Mouse (Mus musculus) limb, embryonic 11.5 days (tissue): Measurements from ENCODE around the gene Zfp512b. TPM values are rescaled to one million over a fixed set of nuclear protein-coding genes. Genes with fewer than 3 reads are reported as not detected.

Experiments used
- ATAC-seq: fragments of 200-750 bp; cut with Nextera tagmentation; 2 replicates; pipeline ENCODE4 v1.8.0; 2017; ENCODE audit warnings: low read depth; ENCODE audit not compliant: insufficient number of reproducible peaks, low FRiP score, low TSS enrichment
- DNase-seq: peaks from one replicate; pipeline ENCODE4 v3.0.0-alpha.2; 2015; ENCODE audit warnings: low spot score
- H3K27ac ChIP-seq: fragments of 300-500 bp; sonication (generic); replicated peaks from 2 replicates; pipeline ENCODE4 v1.5.1; 2014; ENCODE audit warnings: low read depth, mild to moderate bottlenecking, low read length
- H3K27me3 ChIP-seq: fragments of 300-500 bp; sonication (generic); 2 replicates; pipeline ENCODE4 v1.6.1; 2014; ENCODE audit warnings: mild to moderate bottlenecking, low read length, mixed read lengths; ENCODE audit not compliant: control insufficient read depth, insufficient read depth
- H3K36me3 ChIP-seq: fragments of 300-500 bp; sonication (generic); 2 replicates; pipeline ENCODE4 v1.6.1; 2014; ENCODE audit warnings: mild to moderate bottlenecking, low read length, moderate library complexity, mixed read lengths; ENCODE audit not compliant: control insufficient read depth, insufficient read depth
- H3K4me1 ChIP-seq: fragments of 300-500 bp; sonication (generic); 2 replicates; pipeline ENCODE4 v1.6.1; 2014; ENCODE audit warnings: low read length, mixed read lengths; ENCODE audit not compliant: control insufficient read depth, insufficient read depth
- H3K4me2 ChIP-seq: fragments of 300-500 bp; sonication (generic); 2 replicates; pipeline ENCODE4 v1.6.1; 2014; ENCODE audit warnings: low read depth, mild to moderate bottlenecking, moderate library complexity; ENCODE audit not compliant: severe bottlenecking
- H3K4me3 ChIP-seq: fragments of 300-500 bp; sonication (generic); 2 replicates; pipeline ENCODE4 v1.5.1; 2014; ENCODE audit warnings: low read depth, low read length
- H3K9ac ChIP-seq: fragments of 300-500 bp; sonication (generic); 2 replicates; pipeline ENCODE4 v1.6.1; 2014; ENCODE audit warnings: mild to moderate bottlenecking, low read length
- H3K9me3 ChIP-seq: fragments of 300-500 bp; sonication (generic); 2 replicates; pipeline ENCODE4 v1.6.1; 2016; ENCODE audit warnings: low read length; ENCODE audit not compliant: control insufficient read depth
- WGBS: fragments of 180-500 bp; shearing (Covaris S2); extraction: QIAGEN DNeasy Blood & Tissue Kit; methylation state at CpG from one replicate; pipeline ENCODE4 v1.1.7; 2014; 5-methylcytosine and 5-hydroxymethylcytosine counted together
- polyA plus RNA-seq: library from polyadenylated mRNA; unstranded; fragments of >200 nt; fragmentation: Nextera tagmentation; extraction: Ambion mirVana; gene quantifications from 2 replicates; pipeline ENCODE4 v1.2.1, GENCODE M21; 2014

The Zfp512b gene
- polyA plus RNA-seq, 1 experiment from 2014 or later, result 30.9 TPM

DNA sequence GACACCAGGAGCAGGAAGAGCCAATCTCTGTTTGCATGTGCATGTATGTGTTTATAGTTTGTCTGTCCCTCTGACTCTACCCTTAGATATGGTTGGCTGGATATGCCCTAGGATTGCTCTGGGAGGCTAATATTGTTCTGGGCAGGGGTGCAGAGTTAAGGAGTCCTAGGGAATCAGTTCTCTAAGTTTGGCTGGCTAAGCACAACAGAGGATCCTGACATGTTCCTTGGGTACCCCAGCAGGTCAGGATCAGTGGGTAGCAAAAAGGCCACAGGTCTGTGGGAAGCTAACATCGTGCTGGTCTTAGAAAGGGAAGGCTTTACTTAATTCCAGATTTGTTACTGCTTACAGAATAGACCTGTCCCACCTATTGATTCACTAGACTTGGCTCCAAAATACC lies 12.9 kb downstream of the Zfp512b start:
- Histone ChIP-seq H3K4me3 (no peak overlapping the region), H3K27ac (no peak overlapping the region), H3K9ac (no peak overlapping the region), H3K4me1 (peaks cover 3% of the 10 kb centered on the region; the same call in 1 of the 2 replicates), H3K36me3 (peaks cover 4% of the 10 kb centered on the region), H3K27me3 (no peaks in the 10 kb centered on the region), H3K4me2 (no peak overlapping the region), H3K9me3 (no peaks in the 10 kb centered on the region)
- DNase-seq (no peak), ATAC-seq (no peak)
- WGBS, result 90% methylated on average over 1 of the region's 1 CpGs

DNA sequence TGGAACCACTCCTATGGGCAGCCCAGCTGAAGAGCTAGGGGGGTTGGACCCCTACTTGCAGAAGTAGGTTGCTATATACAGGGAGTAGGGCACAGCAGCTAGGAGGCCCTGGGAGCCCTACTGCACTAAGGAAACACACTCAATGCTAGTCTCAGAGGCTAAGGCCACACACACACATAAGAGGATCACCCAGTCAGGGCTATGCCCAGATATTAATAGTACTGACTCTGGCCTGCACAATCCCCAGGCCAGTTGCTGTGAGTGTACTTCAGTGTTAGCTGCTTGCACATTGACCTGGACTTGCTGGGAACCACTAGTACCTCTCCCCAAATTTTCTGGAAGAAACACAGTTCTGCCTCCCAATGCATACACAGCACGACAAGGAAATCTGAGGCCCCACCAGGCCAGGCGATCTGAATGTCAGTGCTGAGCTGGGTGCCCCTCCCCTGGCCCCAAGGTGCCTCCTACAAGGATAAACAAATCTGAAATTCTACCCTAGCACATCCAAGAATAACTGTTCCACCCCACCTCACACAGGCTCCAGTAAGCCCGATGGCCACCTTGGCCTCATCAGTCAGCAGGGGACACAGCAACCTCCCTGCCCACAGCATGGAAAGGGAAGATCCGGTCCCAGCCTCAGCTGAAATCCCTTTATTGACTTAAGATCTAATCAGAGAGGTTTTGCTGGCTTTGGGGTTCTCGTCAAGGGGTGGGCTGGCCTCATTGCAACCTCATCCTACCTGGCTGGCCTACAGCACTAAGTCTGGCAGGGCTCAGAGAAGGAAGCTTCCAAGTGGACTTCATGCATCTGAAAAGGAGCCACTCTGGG lies 13.6 kb downstream of the Zfp512b start:
- Histone ChIP-seq H3K9me3 (no peaks in the 10 kb centered on the region), H3K36me3 (no peaks in the 10 kb centered on the region), H3K4me1 (peaks cover 3% of the 10 kb centered on the region; the same call in 1 of the 2 replicates), H3K9ac (no peak overlapping the region), H3K4me3 (no peak overlapping the region), H3K27ac (no peak overlapping the region), H3K4me2 (no peak overlapping the region), H3K27me3 (no peaks in the 10 kb centered on the region)
- WGBS, result 74% methylated on average over 5 of the region's 5 CpGs
- no peak for ATAC-seq
- DNase-seq, result no peak

- Histone ChIP-seq H3K9me3 (no peaks in the 10 kb centered on the region), H3K36me3 (no peaks in the 10 kb centered on the region), H3K9ac (no peak overlapping the region), H3K4me3 (no peak overlapping the region), H3K27ac (no peak overlapping the region), H3K27me3 (no peaks in the 10 kb centered on the region), H3K4me1 (peaks cover 3% of the 10 kb centered on the region; the same call in 1 of the 2 replicates), H3K4me2 (no peak overlapping the region)
- no peak for DNase-seq
- WGBS, result 90% methylated on average over 7 of the region's 7 CpGs
- ATAC-seq, result no peak
Observed at GRCm38 (mm10) chr2:181577981-181578581, 14.5 kb downstream of the Zfp512b start.

GRCm38 (mm10) chr2:181577126-181577525 lies 15.5 kb downstream of the Zfp512b start:
- Histone ChIP-seq H3K4me3 (no peak overlapping the region), H3K27ac (no peak overlapping the region), H3K9me3 (no peaks in the 10 kb centered on the region), H3K27me3 (no peaks in the 10 kb centered on the region), H3K4me1 (peaks cover 3% of the 10 kb centered on the region; the same call in 1 of the 2 replicates), H3K36me3 (no peaks in the 10 kb centered on the region), H3K4me2 (no peak overlapping the region), H3K9ac (no peak overlapping the region)
- 68% methylated on average over 2 of the region's 2 CpGs for WGBS
- ATAC-seq (no peak), DNase-seq (no peak)

DNA sequence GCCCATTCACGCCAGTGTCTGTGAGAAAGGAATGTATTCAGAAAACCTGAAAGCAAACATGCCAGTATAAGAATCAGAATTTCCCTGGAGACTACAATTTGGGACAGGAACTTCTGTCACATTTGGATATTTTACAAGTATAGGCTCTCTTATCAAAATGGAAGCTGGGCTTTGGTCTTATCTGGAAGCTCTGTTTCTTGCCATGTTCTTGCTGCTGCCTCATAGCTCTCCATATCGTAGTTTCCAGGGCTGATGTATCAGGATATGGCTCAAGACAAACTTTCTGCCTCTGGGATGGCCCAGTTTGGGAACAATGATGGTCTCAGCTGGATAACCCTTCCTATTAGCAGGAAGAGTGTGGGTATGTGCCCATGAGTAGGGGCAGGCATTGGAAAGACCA lies 16.0 kb downstream of the Zfp512b start:
- no peaks in the 10 kb centered on the region for H3K27me3 ChIP-seq
- H3K4me2 ChIP-seq, result no peak overlapping the region
- no peak overlapping the region for H3K9ac ChIP-seq
- no peak overlapping the region for H3K27ac ChIP-seq
- no peak for DNase-seq
- peaks cover 3% of the 10 kb centered on the region; the same call in 1 of the 2 replicates for H3K4me1 ChIP-seq
- no peak for ATAC-seq
- WGBS, result 89% methylated on average over 2 of the region's 2 CpGs
- H3K36me3 ChIP-seq, result no peaks in the 10 kb centered on the region
- no peak overlapping the region for H3K4me3 ChIP-seq
- no peaks in the 10 kb centered on the region for H3K9me3 ChIP-seq

DNA sequence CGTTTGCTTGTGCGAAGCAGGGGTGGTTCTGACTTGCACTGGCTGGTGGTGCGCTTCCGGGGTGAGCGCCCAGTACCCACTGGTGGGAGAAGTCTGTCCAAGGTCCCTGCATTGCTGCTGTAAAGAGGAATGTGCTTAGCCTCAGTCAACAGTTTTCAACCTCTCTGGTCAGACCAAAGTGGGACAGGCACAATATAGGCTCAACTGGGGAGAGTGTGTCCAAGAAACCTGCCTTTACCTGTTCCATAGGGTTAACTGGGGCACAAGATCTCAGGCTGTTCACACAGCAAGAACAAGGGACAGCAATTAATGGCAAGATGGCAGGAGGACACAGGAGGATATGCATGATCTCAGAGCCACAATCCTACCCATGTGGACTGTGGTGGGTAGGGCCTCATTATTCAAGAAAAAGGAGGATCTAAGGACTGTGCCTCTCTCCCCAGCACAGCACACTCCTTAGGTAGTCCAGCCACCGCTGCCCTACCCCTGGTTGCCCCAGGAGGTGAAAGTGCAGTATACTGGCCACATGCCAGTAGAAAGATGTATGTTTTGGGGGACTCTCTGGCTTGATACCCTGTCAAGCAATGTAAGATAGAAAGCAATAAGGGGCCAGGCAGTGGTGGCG lies 17.6 kb downstream of the Zfp512b start:
- Histone ChIP-seq H3K36me3 (no peaks in the 10 kb centered on the region), H3K9me3 (no peaks in the 10 kb centered on the region), H3K27ac (no peak overlapping the region), H3K4me1 (no peaks in the 10 kb centered on the region), H3K4me2 (no peak overlapping the region), H3K4me3 (no peak overlapping the region), H3K9ac (no peak overlapping the region), H3K27me3 (no peaks in the 10 kb centered on the region)
- DNase-seq, result no peak
- ATAC-seq, result no peak
- 95% methylated on average over 7 of the region's 7 CpGs for WGBS

GRCm38 (mm10) chr2:181573961-181574360 lies 18.6 kb downstream of the Zfp512b start:
- no peak overlapping the region for H3K4me2 ChIP-seq
- H3K9me3 ChIP-seq, result no peaks in the 10 kb centered on the region
- DNase-seq (no peak), ATAC-seq (no peak)
- H3K4me1 ChIP-seq, result no peaks in the 10 kb centered on the region
- no peaks in the 10 kb centered on the region for H3K36me3 ChIP-seq
- no peak overlapping the region for H3K4me3 ChIP-seq
- WGBS, result 88% methylated on average over 9 of the region's 9 CpGs
- H3K27me3 ChIP-seq, result no peaks in the 10 kb centered on the region
- H3K27ac ChIP-seq, result no peak overlapping the region
- H3K9ac ChIP-seq, result no peak overlapping the region

DNA sequence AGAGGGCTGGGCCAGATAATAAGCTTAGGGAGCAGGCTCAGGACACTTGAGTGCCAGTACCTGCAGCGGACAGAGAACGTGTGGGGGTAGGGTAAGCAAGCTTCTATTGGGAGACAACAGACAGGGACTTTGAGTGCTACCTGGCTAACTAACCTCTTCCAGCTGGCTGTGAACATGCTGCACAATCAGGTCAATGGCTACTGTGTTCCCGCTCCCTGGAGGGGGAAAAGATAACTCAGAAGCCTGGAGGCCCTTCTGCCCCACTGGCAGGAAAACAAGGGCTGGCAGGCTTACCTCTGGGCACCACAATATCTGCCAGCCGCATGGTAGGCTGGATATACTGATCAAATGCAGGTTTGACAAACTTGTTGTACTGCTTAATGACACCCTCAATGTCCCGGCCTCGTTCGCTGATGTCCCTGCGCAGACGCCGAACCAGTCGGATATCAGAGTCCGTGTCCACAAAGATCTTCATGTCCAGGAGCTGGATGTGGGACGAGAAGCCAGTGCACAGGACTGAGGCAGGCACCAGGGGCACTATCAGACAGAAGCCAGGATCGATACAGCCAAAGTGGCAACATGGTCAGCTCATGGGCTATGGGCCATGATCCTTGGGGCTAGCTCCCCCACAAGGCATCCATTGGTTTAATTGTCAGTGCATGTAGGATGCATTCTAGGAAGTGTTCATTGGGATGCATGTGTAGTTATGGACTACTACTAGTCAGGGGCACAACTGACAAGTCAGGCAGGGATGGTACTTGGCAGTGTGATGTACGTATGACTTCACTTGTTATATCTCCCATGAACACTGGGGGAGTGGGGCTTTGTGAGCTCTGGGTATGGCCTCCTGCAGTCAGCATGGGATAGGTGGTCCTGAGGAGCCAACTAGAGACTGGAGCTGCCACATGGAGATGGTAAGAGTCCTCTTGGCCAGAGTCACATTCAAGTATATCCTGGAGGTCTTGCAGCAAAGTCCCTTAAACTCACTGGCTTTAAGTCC lies 19.4 kb downstream of the Zfp512b start:
- Histone ChIP-seq H3K4me1 (no peaks in the 10 kb centered on the region), H3K4me2 (no peak overlapping the region), H3K36me3 (no peaks in the 10 kb centered on the region), H3K9me3 (no peaks in the 10 kb centered on the region), H3K27ac (no peak overlapping the region), H3K4me3 (no peak overlapping the region), H3K27me3 (no peaks in the 10 kb centered on the region), H3K9ac (no peak overlapping the region)
- ATAC-seq (no peak), DNase-seq (no peak)
- WGBS, result 94% methylated on average over 15 of the region's 15 CpGs
